Mouse (Mus musculus) liver, embryonic 12.5 days (tissue): ENCODE results near the gene Chrne. TPM values are rescaled to one million over a fixed set of nuclear protein-coding genes. Genes with fewer than 3 reads are reported as not detected.

Experiments
- ATAC-seq: fragments of 200-750 bp; cut with Nextera tagmentation; 2 replicates; pipeline ENCODE4 v1.8.0; 2017; ENCODE audit warnings: moderate number of reproducible peaks, mild to moderate bottlenecking, moderate library complexity
- H3K27ac ChIP-seq: fragments of 300-500 bp; sonication (generic); 2 replicates; pipeline ENCODE4 v1.5.1; 2016; ENCODE audit warnings: mild to moderate bottlenecking
- H3K27me3 ChIP-seq: fragments of 300-500 bp; sonication (generic); replicated peaks from 2 replicates; pipeline ENCODE4 v1.6.1; 2016; ENCODE audit warnings: mild to moderate bottlenecking, moderate library complexity
- H3K36me3 ChIP-seq: fragments of 300-500 bp; sonication (generic); 2 replicates; pipeline ENCODE4 v1.6.1; 2016; ENCODE audit warnings: mild to moderate bottlenecking, moderate library complexity
- H3K4me1 ChIP-seq: fragments of 300-500 bp; sonication (generic); 2 replicates; pipeline ENCODE4 v1.6.1; 2016
- H3K4me2 ChIP-seq: fragments of 300-500 bp; sonication (generic); 2 replicates; pipeline ENCODE4 v1.6.1; 2016; ENCODE audit warnings: mild to moderate bottlenecking, moderate library complexity
- H3K4me3 ChIP-seq: fragments of 300-500 bp; sonication (generic); 2 replicates; pipeline ENCODE4 v1.5.1; 2016; ENCODE audit warnings: mild to moderate bottlenecking, moderate library complexity
- H3K9ac ChIP-seq: fragments of 300-500 bp; sonication (generic); 2 replicates; pipeline ENCODE4 v1.6.1; 2016; ENCODE audit warnings: mild to moderate bottlenecking, moderate library complexity
- H3K9me3 ChIP-seq: fragments of 300-500 bp; sonication (generic); replicated peaks from 2 replicates; pipeline ENCODE4 v1.6.1; 2016; ENCODE audit warnings: mild to moderate bottlenecking, moderate library complexity
- WGBS: fragments of 180-500 bp; shearing (Covaris S2); methylation state at CpG from one replicate; pipeline ENCODE4 v1.1.7; 2016; ENCODE audit not compliant: insufficient replicate concordance; 5-methylcytosine and 5-hydroxymethylcytosine counted together
- polyA plus RNA-seq: library from polyadenylated mRNA; unstranded; fragments of >200 nt; fragmentation: Nextera tagmentation; extraction: Ambion mirVana; gene quantifications from 2 replicates; pipeline ENCODE4 v1.2.1, GENCODE M21; 2016

Gene Chrne
- polyA plus RNA-seq, 1 experiment from 2014 or later: not detected

GRCm38 (mm10) chr11:70639976-70640375 is 21.0 kb upstream of the Chrne start:
- ATAC-seq: no peak
- Histone ChIP-seq H3K4me1 (peaks cover 61% of the 10 kb centered on the region), H3K36me3 (peaks cover 22% of the 10 kb centered on the region), H3K9ac (peak overlapping the region; percentile 63), H3K9me3 (no peaks in the 10 kb centered on the region), H3K27me3 (no peaks in the 10 kb centered on the region), H3K4me3 (no peak overlapping the region), H3K27ac (peak overlapping the region; percentile 92), H3K4me2 (peak overlapping the region; percentile 67)
- WGBS: 70% methylated on average over 8 of the region's 8 CpGs

GRCm38 (mm10) chr11:70638714-70639278 is 19.8 kb upstream of the Chrne start, which contains the start of gene Gp1ba:
Gp1ba (plus strand) TSS chr11:70639122.
- peak; percentile 93 for ATAC-seq
- Histone ChIP-seq H3K4me1 (peaks cover 53% of the 10 kb centered on the region), H3K27me3 (no peaks in the 10 kb centered on the region), H3K4me3 (peak within 1 kb of the TSS; percentile 35), H3K4me2 (peak within 1 kb of the TSS; percentile 67), H3K9ac (peak within 1 kb of the TSS; percentile 63), H3K36me3 (peaks cover 11% of the 10 kb centered on the region), H3K27ac (peak within 1 kb of the TSS; percentile 92), H3K9me3 (no peaks in the 10 kb centered on the region)
- 6% methylated on average over 5 of the region's 5 CpGs for WGBS

GRCm38 (mm10) chr11:70638293-70638692 is 19.3 kb upstream of the Chrne start:
- Histone ChIP-seq H3K4me2 (peak overlapping the region; percentile 67), H3K9ac (peak overlapping the region; percentile 63), H3K36me3 (peaks cover 7% of the 10 kb centered on the region), H3K9me3 (no peaks in the 10 kb centered on the region), H3K4me3 (peak overlapping the region; percentile 35), H3K27me3 (no peaks in the 10 kb centered on the region), H3K4me1 (peaks cover 53% of the 10 kb centered on the region), H3K27ac (peak overlapping the region; percentile 92)
- 37% methylated on average over 1 of the region's 1 CpGs for WGBS
- no peak for ATAC-seq

GRCm38 (mm10) chr11:70637764-70638163 is 18.7 kb upstream of the Chrne start:
- Histone ChIP-seq H3K9me3 (no peaks in the 10 kb centered on the region), H3K36me3 (peaks cover 1% of the 10 kb centered on the region), H3K9ac (peak overlapping the region; percentile 63; the same call in 1 of the 2 replicates), H3K4me1 (peaks cover 53% of the 10 kb centered on the region), H3K4me3 (no peak overlapping the region), H3K27me3 (no peaks in the 10 kb centered on the region), H3K27ac (peak overlapping the region; percentile 92), H3K4me2 (peak overlapping the region; percentile 67)
- ATAC-seq: no peak
- 82% methylated on average over 1 of the region's 1 CpGs for WGBS

GRCm38 (mm10) chr11:70635601-70636000 is 16.6 kb upstream of the Chrne start:
- H3K9me3 ChIP-seq: no peaks in the 10 kb centered on the region
- no peak overlapping the region for H3K27ac ChIP-seq
- H3K4me2 ChIP-seq: no peak overlapping the region
- H3K27me3 ChIP-seq: no peaks in the 10 kb centered on the region
- 75% methylated on average over 4 of the region's 4 CpGs for WGBS
- ATAC-seq: no peak
- H3K9ac ChIP-seq: no peak overlapping the region
- H3K4me3 ChIP-seq: no peak overlapping the region
- H3K36me3 ChIP-seq: no peaks in the 10 kb centered on the region
- H3K4me1 ChIP-seq: peaks cover 42% of the 10 kb centered on the region

- H3K4me3 ChIP-seq: no peak overlapping the region
- no peak overlapping the region for H3K9ac ChIP-seq
- no peaks in the 10 kb centered on the region for H3K36me3 ChIP-seq
- peak overlapping the region; percentile 19; the same call in 1 of the 2 replicates for H3K4me2 ChIP-seq
- H3K4me1 ChIP-seq: peaks cover 13% of the 10 kb centered on the region
- H3K9me3 ChIP-seq: no peaks in the 10 kb centered on the region
- H3K27ac ChIP-seq: peak overlapping the region; percentile 34
- no peaks in the 10 kb centered on the region for H3K27me3 ChIP-seq
- ATAC-seq: 0 out of 2 replicates have a peak, but pooled peaks have one; percentile 35
- 30% methylated on average over 7 of the region's 7 CpGs for WGBS
These were observed 11.1 kb upstream of the Chrne start for GRCm38 (mm10) chr11:70630129-70630528.

GRCm38 (mm10) chr11:70629557-70629956 is 10.5 kb upstream of the Chrne start:
- no peak overlapping the region for H3K9ac ChIP-seq
- WGBS: 28% methylated on average over 5 of the region's 5 CpGs
- peak overlapping the region; percentile 20; the same call in 1 of the 2 replicates for H3K27ac ChIP-seq
- no peak overlapping the region for H3K4me3 ChIP-seq
- H3K4me1 ChIP-seq: peaks cover 13% of the 10 kb centered on the region
- no peak for ATAC-seq
- no peaks in the 10 kb centered on the region for H3K9me3 ChIP-seq
- no peaks in the 10 kb centered on the region for H3K27me3 ChIP-seq
- H3K4me2 ChIP-seq: no peak overlapping the region
- no peaks in the 10 kb centered on the region for H3K36me3 ChIP-seq

GRCm38 (mm10) chr11:70628431-70628830 is 9.4 kb upstream of the Chrne start:
- H3K4me3 ChIP-seq: no peak overlapping the region
- H3K9me3 ChIP-seq: no peaks in the 10 kb centered on the region
- 53% methylated on average over 2 of the region's 2 CpGs for WGBS
- H3K4me1 ChIP-seq: peaks cover 16% of the 10 kb centered on the region
- no peak for ATAC-seq
- H3K4me2 ChIP-seq: no peak overlapping the region
- H3K27ac ChIP-seq: no peak overlapping the region
- no peaks in the 10 kb centered on the region for H3K27me3 ChIP-seq
- no peaks in the 10 kb centered on the region for H3K36me3 ChIP-seq
- H3K9ac ChIP-seq: no peak overlapping the region

GRCm38 (mm10) chr11:70626877-70627276 is 7.9 kb upstream of the Chrne start:
- Histone ChIP-seq H3K36me3 (no peaks in the 10 kb centered on the region), H3K27me3 (no peaks in the 10 kb centered on the region), H3K4me2 (no peak overlapping the region), H3K9me3 (no peaks in the 10 kb centered on the region), H3K27ac (no peak overlapping the region), H3K4me1 (peaks cover 32% of the 10 kb centered on the region), H3K9ac (no peak overlapping the region), H3K4me3 (no peak overlapping the region)
- 57% methylated on average over 4 of the region's 4 CpGs for WGBS
- no peak for ATAC-seq

- Histone ChIP-seq H3K36me3 (no peaks in the 10 kb centered on the region), H3K27ac (no peak overlapping the region), H3K4me1 (peaks cover 35% of the 10 kb centered on the region), H3K9me3 (no peaks in the 10 kb centered on the region), H3K27me3 (no peaks in the 10 kb centered on the region), H3K4me2 (no peak overlapping the region), H3K4me3 (no peak overlapping the region), H3K9ac (no peak overlapping the region)
- no peak for ATAC-seq
- 27% methylated on average over 4 of the region's 4 CpGs for WGBS
These were observed 6.5 kb upstream of the Chrne start for GRCm38 (mm10) chr11:70625473-70625872.

- no peak overlapping the region for H3K27ac ChIP-seq
- no peak overlapping the region for H3K9ac ChIP-seq
- 67% methylated on average over 10 of the region's 10 CpGs for WGBS
- H3K36me3 ChIP-seq: no peaks in the 10 kb centered on the region
- H3K27me3 ChIP-seq: 0 out of 2 replicates have a peak, but pooled peaks cover 3% of the 10 kb centered on the region
- 0 out of 2 replicates have a peak, but pooled peaks have one; percentile 34 for ATAC-seq
- H3K4me2 ChIP-seq: no peak overlapping the region
- no peak overlapping the region for H3K4me3 ChIP-seq
- no peaks in the 10 kb centered on the region for H3K9me3 ChIP-seq
- H3K4me1 ChIP-seq: peaks cover 26% of the 10 kb centered on the region
These were observed 4.2 kb upstream of the Chrne start for GRCm38 (mm10) chr11:70623053-70623742.
